Mouse (Mus musculus): ENCODE results near the gene Adamts12. TPM values are rescaled to one million over a fixed set of nuclear protein-coding genes. Genes with fewer than 3 reads are reported as not detected.

Adamts12 gene
- polyA plus RNA-seq, 1 experiment from 2014 or later = 1.7 TPM

- no peak overlapping the region for H3K27ac ChIP-seq
- no peaks in the 10 kb centered on the region for H3K9me3 ChIP-seq
- WGBS = 96% methylated on average over 1 of the region's 1 CpGs
- no peaks in the 10 kb centered on the region for H3K36me3 ChIP-seq
- no peaks in the 10 kb centered on the region for H3K27me3 ChIP-seq (replicated peaks)
- no peak overlapping the region for H3K4me3 ChIP-seq
- H3K4me1 ChIP-seq = no peaks in the 10 kb centered on the region
- H3K4me2 ChIP-seq (replicated peaks) = no peak overlapping the region
- ATAC-seq (ENCODE audit: low FRiP score, low read depth) = no peak
- H3K9ac ChIP-seq = no peak overlapping the region
These were observed 296.3 kb downstream of the Adamts12 start for GRCm38 (mm10) chr15:11360888-11361287.

- no peak for ATAC-seq (ENCODE audit: low FRiP score, low read depth)
- H3K4me2 ChIP-seq (replicated peaks) = no peak overlapping the region
- no peak overlapping the region for H3K4me3 ChIP-seq
- WGBS = 93% methylated on average over 5 of the region's 5 CpGs
- H3K9me3 ChIP-seq = no peaks in the 10 kb centered on the region
- no peaks in the 10 kb centered on the region for H3K27me3 ChIP-seq (replicated peaks)
- H3K27ac ChIP-seq = no peak overlapping the region
- no peaks in the 10 kb centered on the region for H3K4me1 ChIP-seq
- H3K36me3 ChIP-seq = no peaks in the 10 kb centered on the region
- no peak overlapping the region for H3K9ac ChIP-seq
These were observed 297.2 kb downstream of the Adamts12 start for GRCm38 (mm10) chr15:11361824-11362223.

DNA sequence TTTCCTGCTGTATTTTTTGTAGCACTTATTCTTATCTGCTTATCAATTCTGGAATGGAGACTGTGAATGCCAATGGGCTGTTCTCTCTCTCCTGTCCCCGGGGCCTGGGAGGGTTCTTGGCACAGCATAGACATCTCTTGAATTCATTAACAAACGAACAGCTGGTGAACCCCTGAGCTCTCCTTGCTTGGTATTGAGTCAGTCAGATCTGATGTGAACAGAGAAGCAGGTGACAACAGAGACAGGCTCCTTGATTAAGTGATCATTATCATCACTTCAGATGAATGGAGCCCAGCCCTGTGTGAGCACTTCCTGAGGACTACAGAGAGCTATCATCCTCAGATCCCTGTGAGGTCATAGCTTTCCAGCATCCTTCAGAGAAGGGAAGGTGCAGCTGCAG, 299.5 kb downstream of the Adamts12 start:
- no peaks in the 10 kb centered on the region for H3K9me3 ChIP-seq
- H3K27ac ChIP-seq = no peak overlapping the region
- no peak for ATAC-seq (ENCODE audit: low FRiP score, low read depth)
- H3K36me3 ChIP-seq = no peaks in the 10 kb centered on the region
- H3K4me3 ChIP-seq = no peak overlapping the region
- H3K27me3 ChIP-seq (replicated peaks) = no peaks in the 10 kb centered on the region
- no peak overlapping the region for H3K4me2 ChIP-seq (replicated peaks)
- H3K9ac ChIP-seq = no peak overlapping the region
- 48% methylated on average over 2 of the region's 2 CpGs for WGBS
- no peaks in the 10 kb centered on the region for H3K4me1 ChIP-seq

DNA sequence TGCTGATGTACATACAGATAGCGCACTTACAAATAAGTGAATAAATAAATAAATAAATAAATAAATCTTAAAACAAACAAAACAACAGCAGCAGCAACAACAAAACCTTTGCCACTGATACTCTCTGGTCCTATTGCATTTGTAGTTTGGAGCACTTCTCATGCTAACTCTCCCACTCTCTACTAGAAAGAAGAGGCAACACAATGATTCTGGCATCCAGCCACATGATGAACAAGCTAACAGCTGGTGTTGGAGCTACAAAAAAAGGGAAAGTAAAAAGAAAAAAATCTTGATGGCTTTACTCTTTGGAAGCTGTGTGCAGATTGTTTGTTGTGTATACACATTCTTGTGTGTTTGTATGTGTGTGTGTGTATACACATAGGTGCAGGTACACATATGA, 300.2 kb downstream of the Adamts12 start:
- H3K4me3 ChIP-seq = no peak overlapping the region
- no peak overlapping the region for H3K4me2 ChIP-seq (replicated peaks)
- no peaks in the 10 kb centered on the region for H3K4me1 ChIP-seq
- no peaks in the 10 kb centered on the region for H3K36me3 ChIP-seq
- H3K27ac ChIP-seq = no peak overlapping the region
- H3K27me3 ChIP-seq (replicated peaks) = no peaks in the 10 kb centered on the region
- H3K9ac ChIP-seq = no peak overlapping the region
- 90% methylated on average over 1 of the region's 1 CpGs for WGBS
- no peaks in the 10 kb centered on the region for H3K9me3 ChIP-seq
- no peak for ATAC-seq (ENCODE audit: low FRiP score, low read depth)

GRCm38 (mm10) chr15:11369572-11369971, 305.0 kb downstream of the Adamts12 start:
- no peak overlapping the region for H3K4me3 ChIP-seq
- no peak overlapping the region for H3K9ac ChIP-seq
- H3K36me3 ChIP-seq = no peaks in the 10 kb centered on the region
- no peak overlapping the region for H3K4me2 ChIP-seq (replicated peaks)
- no peaks in the 10 kb centered on the region for H3K4me1 ChIP-seq
- H3K27ac ChIP-seq = no peak overlapping the region
- H3K9me3 ChIP-seq = no peaks in the 10 kb centered on the region
- no peaks in the 10 kb centered on the region for H3K27me3 ChIP-seq (replicated peaks)
- 88% methylated on average over 3 of the region's 3 CpGs for WGBS
- ATAC-seq (ENCODE audit: low FRiP score, low read depth) = no peak

- Histone ChIP-seq H3K4me1 (no peaks in the 10 kb centered on the region), H3K9ac (no peak overlapping the region), H3K9me3 (no peaks in the 10 kb centered on the region), H3K4me3 (no peak overlapping the region), H3K27me3 (replicated peaks) (no peaks in the 10 kb centered on the region), H3K4me2 (replicated peaks) (no peak overlapping the region), H3K27ac (no peak overlapping the region), H3K36me3 (no peaks in the 10 kb centered on the region)
- 84% methylated on average over 7 of the region's 7 CpGs for WGBS
- no peak for ATAC-seq (ENCODE audit: low FRiP score, low read depth)
These were observed 306.0 kb downstream of the Adamts12 start for GRCm38 (mm10) chr15:11370477-11371085.

- H3K9ac ChIP-seq = no peak overlapping the region
- no peaks in the 10 kb centered on the region for H3K27me3 ChIP-seq (replicated peaks)
- ATAC-seq (ENCODE audit: low FRiP score, low read depth) = 0 out of 2 replicates have a peak, but pooled peaks have one; percentile 45
- 89% methylated on average over 8 of the region's 8 CpGs for WGBS
- no peak overlapping the region for H3K27ac ChIP-seq
- no peaks in the 10 kb centered on the region for H3K4me1 ChIP-seq
- no peaks in the 10 kb centered on the region for H3K9me3 ChIP-seq
- peaks cover 20% of the 10 kb centered on the region for H3K36me3 ChIP-seq
- no peak overlapping the region for H3K4me2 ChIP-seq (replicated peaks)
- no peak overlapping the region for H3K4me3 ChIP-seq
These were observed 315.0 kb downstream of the Adamts12 start for GRCm38 (mm10) chr15:11379431-11380086.

GRCm38 (mm10) chr15:11380087-11380530, 315.5 kb downstream of the Adamts12 start:
- no peak overlapping the region for H3K27ac ChIP-seq
- no peaks in the 10 kb centered on the region for H3K27me3 ChIP-seq (replicated peaks)
- H3K4me1 ChIP-seq = no peaks in the 10 kb centered on the region
- H3K4me3 ChIP-seq = no peak overlapping the region
- H3K4me2 ChIP-seq (replicated peaks) = no peak overlapping the region
- H3K9ac ChIP-seq = no peak overlapping the region
- ATAC-seq (ENCODE audit: low FRiP score, low read depth) = peak; percentile 39
- H3K9me3 ChIP-seq = no peaks in the 10 kb centered on the region
- H3K36me3 ChIP-seq = peaks cover 25% of the 10 kb centered on the region
- 47% methylated on average over 8 of the region's 8 CpGs for WGBS

- H3K27me3 ChIP-seq (replicated peaks) = no peaks in the 10 kb centered on the region
- H3K36me3 ChIP-seq = peaks cover 30% of the 10 kb centered on the region
- no peaks in the 10 kb centered on the region for H3K4me1 ChIP-seq
- H3K9ac ChIP-seq = no peak overlapping the region
- no peaks in the 10 kb centered on the region for H3K9me3 ChIP-seq
- WGBS = 84% methylated on average over 8 of the region's 8 CpGs
- no peak; the same call in 1 of the 2 replicates for ATAC-seq (ENCODE audit: low FRiP score, low read depth)
- no peak overlapping the region for H3K4me3 ChIP-seq
- H3K4me2 ChIP-seq (replicated peaks) = no peak overlapping the region
- no peak overlapping the region for H3K27ac ChIP-seq
These were observed 316.0 kb downstream of the Adamts12 start for GRCm38 (mm10) chr15:11380616-11381015.

DNA sequence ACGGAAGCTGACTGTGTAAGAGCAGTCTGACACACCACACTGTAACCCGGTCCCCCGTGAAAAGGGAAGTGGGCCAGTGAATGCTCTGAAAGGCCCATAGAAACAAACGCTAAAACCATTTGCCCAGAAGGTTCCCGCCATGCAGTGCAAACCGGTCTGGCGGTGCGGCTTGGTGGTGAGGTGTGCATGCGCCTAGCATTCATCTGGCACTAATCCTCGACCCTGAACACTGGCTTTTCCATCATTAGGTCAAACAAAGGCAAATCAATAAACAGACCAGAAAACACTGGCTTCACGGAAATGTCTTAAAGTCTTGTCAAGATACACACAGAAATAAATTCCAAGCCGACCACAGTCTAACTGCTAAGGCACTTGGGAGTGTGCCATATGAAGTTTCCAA, 318.0 kb downstream of the Adamts12 start:
- H3K9ac ChIP-seq = no peak overlapping the region
- no peak overlapping the region for H3K4me2 ChIP-seq (replicated peaks)
- no peaks in the 10 kb centered on the region for H3K4me1 ChIP-seq
- H3K36me3 ChIP-seq = peaks cover 50% of the 10 kb centered on the region
- H3K27ac ChIP-seq = no peak overlapping the region
- WGBS = 89% methylated on average over 12 of the region's 12 CpGs
- no peaks in the 10 kb centered on the region for H3K27me3 ChIP-seq (replicated peaks)
- no peak overlapping the region for H3K4me3 ChIP-seq
- ATAC-seq (ENCODE audit: low FRiP score, low read depth) = no peak
- no peaks in the 10 kb centered on the region for H3K9me3 ChIP-seq

DNA sequence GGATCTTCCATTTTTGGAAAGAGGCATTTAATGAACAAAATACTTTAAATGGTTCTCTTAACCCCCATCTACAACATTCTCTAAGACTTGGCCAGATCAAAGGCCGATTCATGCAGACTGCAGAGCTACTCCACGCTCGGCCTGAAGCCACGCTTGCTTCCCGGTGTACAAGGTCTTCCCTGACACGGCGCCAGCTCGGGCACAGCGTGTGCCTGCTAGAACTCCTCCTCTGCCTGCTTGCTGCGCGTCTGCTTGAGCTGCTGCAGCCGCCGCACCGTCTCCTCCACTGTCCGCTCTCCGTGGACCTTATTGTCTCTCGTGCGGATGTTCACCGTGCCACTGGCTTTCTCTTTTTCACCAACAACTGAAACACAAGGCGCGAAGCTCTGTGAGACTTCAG, 319.2 kb downstream of the Adamts12 start:
- Histone ChIP-seq H3K9ac (no peak overlapping the region), H3K4me3 (no peak overlapping the region), H3K27ac (no peak overlapping the region), H3K36me3 (peaks cover 62% of the 10 kb centered on the region), H3K4me1 (no peaks in the 10 kb centered on the region), H3K9me3 (no peaks in the 10 kb centered on the region), H3K4me2 (replicated peaks) (no peak overlapping the region), H3K27me3 (replicated peaks) (no peaks in the 10 kb centered on the region)
- WGBS = 95% methylated on average over 21 of the region's 21 CpGs
- ATAC-seq (ENCODE audit: low FRiP score, low read depth) = no peak

GRCm38 (mm10) chr15:11392903-11393302, 328.3 kb downstream of the Adamts12 start:
- Histone ChIP-seq H3K27ac (no peak overlapping the region), H3K4me1 (peaks cover 3% of the 10 kb centered on the region; the same call in 1 of the 2 replicates), H3K4me2 (replicated peaks) (no peak overlapping the region), H3K36me3 (peaks cover 75% of the 10 kb centered on the region), H3K27me3 (replicated peaks) (no peaks in the 10 kb centered on the region), H3K9ac (no peak overlapping the region), H3K9me3 (no peaks in the 10 kb centered on the region), H3K4me3 (no peak overlapping the region)
- 92% methylated on average over 16 of the region's 16 CpGs for WGBS
- ATAC-seq (ENCODE audit: low FRiP score, low read depth) = no peak

DNA sequence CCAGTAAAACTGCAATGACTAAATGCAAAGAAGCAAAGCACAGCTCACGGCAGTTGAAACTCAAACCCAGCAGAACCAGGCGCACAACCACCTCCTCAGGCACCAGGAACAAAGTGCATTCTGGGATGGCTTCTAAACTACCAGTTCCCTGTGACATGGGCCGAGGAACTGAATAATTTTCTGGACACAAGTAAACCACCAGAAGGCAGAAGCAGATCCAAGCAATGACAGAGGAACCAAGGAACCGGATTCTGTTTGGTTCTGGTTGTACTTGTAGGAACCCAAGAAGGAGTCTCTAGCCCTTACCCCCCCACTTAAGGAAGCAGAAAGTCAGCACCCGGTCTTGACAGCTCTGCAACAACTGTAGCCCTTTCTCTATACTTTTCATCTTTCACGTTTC, 331.8 kb downstream of the Adamts12 start:
- H3K4me3 ChIP-seq = no peak overlapping the region
- no peak overlapping the region for H3K4me2 ChIP-seq (replicated peaks)
- peaks cover 40% of the 10 kb centered on the region for H3K36me3 ChIP-seq
- H3K4me1 ChIP-seq = peaks cover 11% of the 10 kb centered on the region
- no peak overlapping the region for H3K9ac ChIP-seq
- H3K9me3 ChIP-seq = no peaks in the 10 kb centered on the region
- no peak overlapping the region for H3K27ac ChIP-seq
- WGBS = 85% methylated on average over 6 of the region's 6 CpGs
- no peaks in the 10 kb centered on the region for H3K27me3 ChIP-seq (replicated peaks)
- ATAC-seq (ENCODE audit: low FRiP score, low read depth) = no peak

Measured in neural tube, embryonic 12.5 days (tissue).